Mouse (Mus musculus): ENCODE measurements around the gene Mettl15. TPM values are rescaled to one million over a fixed set of nuclear protein-coding genes. Genes with fewer than 3 reads are reported as not detected.

The Mettl15 gene
- total and polyA plus RNA-seq, 3 experiments: 3.1 to 5.3 TPM; not detected in 1

Other genes with a start within 250 kb of the Mettl15 start
- gene Kif18a, start within 50 bp of the Mettl15 start, total RNA-seq (2012; rRNA removed): 10.2 and 11.7 TPM in 2 replicates
- 1 to 10 TPM in 1 of 2 experiments, not detected in 1; 7.9 TPM for gene Kif18a, start within 50 bp of the Mettl15 start, polyA plus RNA-seq (2012; ENCODE audit: insufficient read depth in 1 of 2, insufficient read length in 2 of 2, low read depth in 1 of 2, low replicate concordance in 2 of 2, missing spikeins in 1 of 2)